Mouse (Mus musculus): ENCODE measurements at regions not wholly inside any gene's neighbourhood (a gene's known extent, or its start where the extent isn't known, plus 50 kb on each side); places are given as distances from the start of the nearest gene placed in this dataset.

DNA sequence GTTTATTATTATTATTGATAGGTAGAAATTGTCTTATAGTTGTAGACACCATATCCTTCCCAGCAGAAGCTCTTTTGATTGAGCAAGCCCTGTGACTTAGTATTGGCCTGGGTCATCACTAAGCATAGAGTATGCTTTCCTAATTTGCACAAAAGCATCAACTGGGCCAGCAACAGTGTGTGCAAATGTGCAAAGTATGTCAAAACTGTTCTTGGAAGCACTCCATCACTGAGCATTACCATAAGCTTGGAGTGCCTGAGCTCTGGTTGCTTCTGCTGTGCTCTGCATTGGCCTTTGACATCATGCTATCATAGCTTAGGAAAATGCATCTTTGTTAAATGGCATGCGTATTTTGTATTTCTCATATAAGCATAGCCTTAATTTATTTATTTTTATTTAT is 220.7 kb upstream of the Pou3f3 start:
- DNase-seq = no peak

DNA sequence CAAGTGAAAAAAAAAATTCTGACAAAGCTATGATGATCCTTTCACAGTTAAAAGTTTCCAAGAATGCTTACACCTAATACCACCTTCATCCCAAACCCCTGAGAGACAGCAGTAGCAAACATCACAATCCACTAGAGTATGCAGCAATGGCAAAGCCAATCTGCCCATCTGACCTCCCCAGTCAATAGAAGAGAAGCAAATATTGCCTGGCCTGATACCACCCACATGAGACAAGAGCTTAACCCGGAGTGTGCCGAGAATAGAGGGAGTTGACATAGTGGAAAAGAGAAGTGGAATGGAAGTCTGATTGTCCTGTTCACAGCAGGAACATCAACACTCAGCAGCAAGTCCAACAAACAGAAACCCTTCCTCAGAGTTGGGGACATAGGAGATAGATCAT is 219.9 kb upstream of the Pou3f3 start:
- DNase-seq = no peak

DNA sequence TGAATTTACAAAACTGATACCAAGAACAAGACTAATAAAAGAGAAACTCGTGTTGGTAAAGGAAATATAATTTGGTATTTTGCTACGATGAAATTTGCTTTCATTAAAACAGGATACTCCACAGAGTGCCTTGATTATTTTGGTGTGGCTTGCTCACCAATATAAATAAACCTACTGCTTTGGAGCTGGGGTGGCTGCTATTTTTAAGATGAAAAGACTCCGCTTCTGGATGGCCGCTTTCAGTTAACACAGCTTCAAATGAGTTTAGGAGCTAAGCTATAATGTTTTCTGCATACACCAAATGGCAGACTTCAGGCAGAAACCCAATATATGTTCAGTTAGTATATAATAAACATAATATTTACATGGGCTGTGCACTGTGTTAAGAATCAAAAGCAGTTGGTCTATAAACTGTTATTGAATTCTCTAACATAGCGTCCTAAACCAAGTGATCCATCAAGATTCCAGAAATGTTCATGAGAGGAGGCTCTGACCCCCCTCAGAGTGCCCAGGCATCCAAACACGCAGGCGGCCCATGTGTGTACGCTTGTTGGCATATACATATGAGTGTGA is 215.1 kb upstream of the Pou3f3 start:
- no peak for DNase-seq

DNA sequence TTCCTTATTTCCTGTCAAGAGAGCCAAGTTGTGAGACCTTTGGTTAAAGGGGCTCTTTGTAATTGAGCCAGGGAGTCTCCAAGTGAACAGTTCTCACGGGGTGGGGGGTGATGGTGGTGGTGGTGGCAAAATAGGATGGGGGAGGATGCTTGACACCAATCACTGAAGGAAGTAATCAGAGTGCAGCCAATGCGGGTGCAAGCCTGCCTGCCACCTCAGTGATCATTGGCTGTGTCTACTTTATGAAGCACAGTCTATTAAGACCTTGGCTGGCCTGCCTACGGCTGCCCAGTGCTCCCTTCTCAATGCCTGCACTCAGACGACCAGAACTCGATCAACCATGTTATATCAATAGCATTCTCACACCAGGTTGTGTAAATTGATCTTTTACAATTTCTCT is 206.0 kb upstream of the Pou3f3 start:
- DNase-seq = no peak

DNA sequence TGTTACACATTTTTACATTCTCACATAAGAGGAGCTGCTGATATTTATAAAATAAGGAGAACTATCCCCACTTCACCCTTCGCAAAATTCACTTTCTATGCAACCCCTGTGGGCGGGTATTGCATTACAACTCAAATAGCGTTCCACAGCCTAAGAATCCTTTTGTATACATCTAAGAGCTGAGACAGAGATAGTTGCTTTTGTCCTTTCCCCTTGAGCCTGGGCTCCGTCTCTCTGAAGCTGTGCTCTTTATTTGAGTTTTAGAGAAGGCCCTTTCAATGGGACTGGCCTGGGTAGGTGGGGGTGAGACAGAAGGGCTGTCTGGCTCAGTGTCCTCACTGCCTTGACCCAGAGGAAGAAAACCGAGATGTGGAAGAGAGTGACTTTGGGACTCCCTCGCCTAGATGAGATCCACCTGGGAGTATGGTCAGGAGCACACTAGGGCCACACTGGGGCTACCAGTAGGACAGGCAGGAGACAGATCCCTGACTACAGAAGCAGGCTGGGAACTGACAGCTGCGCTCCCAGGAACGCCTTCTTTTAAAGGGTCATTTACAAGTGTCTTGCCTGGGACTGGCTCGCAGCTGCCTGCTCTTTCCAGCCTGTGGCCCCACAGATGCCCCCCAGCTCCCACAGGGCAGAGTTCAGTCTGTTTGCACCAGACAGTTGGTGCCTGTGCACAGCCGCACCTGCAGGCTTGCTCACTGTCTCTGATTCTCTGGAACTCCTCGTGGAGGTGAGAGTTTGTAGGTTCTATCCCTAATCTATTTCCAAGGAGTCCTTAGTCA is 204.5 kb upstream of the Pou3f3 start:
- DNase-seq = peak; percentile 64

DNA sequence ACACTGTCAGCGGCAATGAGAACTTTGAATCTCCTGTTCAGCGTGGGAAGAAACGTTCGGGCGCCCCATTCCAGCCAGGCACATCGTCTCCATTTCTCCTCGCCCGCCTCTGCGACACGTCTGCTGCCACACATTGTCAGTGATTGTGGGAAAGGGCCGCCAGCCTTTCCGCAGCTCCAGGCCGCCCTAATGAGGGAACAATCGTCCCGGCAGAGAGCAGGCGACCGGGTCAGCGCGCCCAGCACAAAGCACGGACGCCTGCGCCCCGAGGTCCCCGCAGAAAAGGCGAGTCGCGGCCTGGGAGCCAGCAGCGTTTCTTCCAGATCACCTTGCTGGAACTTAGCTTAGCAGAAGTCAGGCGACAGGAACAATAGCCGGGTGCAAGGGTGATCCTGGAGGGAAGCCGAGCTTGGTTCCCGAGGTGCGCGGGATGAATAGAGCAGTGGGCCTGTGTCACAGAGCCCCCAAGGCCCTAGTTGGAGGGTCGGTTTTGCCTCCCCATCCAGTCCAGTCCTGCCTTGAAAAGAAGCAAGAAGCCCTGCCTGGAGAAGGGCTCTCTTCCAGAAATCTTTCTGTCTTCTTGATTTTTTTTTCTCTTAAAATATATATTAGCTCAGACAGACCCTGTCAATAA is 203.8 kb upstream of the Pou3f3 start:
- DNase-seq = peak; percentile 79

DNA sequence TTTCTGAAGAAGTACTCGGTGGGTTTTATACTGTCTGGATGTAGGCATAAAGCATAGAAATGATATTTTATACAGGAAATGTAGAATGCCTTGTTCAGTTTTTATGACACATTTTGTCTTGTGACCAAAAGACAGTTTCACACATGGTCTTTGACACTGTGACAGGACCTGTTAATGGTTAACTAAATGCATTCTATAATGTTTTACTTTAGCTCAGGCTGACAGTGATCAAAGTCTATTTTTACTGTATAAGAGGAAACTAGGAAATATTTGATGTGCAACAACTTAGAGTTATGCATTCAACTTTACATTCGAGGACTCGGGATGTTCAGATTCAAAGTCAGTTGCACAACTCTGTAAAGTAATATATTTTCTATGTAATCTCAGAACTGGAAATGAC is 199.5 kb upstream of the Pou3f3 start:
- DNase-seq = no peak

DNA sequence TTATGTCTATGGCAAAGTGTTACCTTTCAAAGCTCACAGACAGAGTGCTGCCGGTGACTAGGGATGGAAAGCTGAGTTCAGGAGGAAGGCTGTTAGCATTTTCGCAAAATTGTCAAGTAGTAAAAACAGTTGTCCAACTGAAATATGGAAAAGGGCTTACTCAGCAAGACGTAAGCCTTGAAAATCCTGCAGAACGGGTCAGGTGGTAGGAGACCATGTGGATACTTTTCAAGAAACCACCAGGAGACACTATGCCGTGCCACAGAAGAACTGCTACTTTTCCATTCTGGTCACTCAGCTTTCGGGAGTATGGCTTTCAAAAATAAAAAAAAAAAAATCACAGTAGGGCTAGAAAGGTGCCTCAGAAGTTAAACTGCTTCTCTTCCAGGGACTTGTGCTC is 199.1 kb upstream of the Pou3f3 start:
- DNase-seq = no peak

DNA sequence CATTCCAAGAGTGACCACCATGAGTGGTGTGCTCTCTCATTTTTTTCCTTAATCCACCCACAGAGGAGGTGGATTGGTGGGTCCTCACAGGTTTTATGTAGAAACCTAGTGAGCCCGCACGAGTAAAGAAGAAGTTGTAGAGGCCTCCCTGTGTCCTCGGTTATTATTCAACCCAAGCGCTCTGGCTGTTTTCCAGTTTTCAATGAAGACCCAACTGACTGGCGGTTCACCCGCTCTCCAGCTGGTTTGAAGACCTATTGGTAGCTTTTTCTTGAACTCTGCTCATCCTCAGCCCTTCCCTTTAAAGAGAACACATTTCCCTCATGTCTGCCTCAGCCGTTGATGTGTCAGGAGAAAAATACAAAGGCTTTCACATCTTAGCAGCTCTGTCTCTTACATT is 196.7 kb upstream of the Pou3f3 start:
- no peak for DNase-seq

DNA sequence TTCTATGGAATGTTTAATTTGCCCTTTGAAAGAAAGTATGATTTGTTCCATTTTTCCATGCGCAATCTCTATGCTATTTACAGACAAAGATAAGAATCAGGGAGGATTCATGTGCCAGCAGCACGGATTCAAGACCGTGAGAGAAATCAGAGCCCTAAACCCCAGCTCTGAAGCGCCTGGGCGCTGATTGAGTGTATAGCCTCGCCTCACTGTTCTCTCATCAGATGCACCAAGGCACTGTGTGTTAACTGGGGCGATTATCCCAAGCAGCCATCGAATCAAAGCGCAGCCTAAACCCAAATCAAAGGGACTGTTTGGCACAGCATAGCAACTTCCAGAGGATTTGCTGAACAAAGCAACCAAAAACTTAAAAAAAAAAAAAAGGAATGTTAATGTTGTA is 191.1 kb upstream of the Pou3f3 start:
- peak; percentile 30 for DNase-seq

DNA sequence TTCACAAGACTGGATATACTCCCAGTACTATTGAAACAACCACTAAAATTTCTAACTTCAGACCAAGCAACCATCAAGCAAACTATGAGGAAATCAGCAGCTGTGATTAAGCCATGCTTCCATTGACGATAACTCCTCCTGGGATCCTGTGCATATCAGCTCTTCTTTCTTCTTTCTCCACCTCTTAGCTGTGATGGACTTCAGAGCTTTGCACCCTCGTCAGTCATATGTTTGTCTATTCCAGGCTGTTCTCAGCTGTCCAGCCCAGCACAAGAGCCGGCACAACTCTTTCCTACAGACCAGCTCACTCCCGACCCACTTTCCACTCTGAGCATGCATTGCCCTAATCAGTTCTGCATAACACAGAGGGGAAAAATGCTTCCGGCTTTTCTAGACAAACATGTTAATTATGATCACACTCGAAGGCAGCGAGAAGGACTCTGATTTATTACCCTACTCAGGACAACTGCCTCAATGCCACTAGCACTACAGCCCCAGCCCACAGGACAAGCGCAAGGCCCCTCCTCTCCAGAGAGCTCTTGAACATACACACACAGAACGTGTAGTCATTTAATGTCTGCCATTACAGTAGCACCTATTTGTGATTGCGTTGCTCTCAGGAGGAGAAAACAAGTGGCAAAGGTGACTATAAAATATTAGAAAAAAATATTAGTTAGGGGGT is 190.4 kb upstream of the Pou3f3 start:
- DNase-seq = peak; percentile 54

DNA sequence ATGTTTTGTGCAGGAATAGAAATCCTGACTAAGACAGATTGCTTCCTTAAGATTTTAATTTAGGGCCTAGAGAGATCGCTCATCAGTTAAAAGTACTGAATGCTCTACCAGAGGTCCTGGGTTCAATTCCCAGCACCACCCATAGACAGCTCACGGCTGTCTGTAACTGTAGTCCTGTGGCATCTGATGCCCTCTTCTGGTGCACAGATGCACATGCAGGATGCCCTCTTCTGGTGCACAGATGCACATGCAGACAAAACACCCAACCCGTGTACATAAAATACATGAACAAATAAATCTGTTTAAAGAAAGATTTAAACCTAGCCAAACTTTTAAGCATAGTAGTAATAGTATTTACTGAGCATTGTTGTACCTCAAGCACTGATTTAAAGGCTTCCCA is 181.2 kb upstream of the Pou3f3 start:
- DNase-seq = no peak

DNA sequence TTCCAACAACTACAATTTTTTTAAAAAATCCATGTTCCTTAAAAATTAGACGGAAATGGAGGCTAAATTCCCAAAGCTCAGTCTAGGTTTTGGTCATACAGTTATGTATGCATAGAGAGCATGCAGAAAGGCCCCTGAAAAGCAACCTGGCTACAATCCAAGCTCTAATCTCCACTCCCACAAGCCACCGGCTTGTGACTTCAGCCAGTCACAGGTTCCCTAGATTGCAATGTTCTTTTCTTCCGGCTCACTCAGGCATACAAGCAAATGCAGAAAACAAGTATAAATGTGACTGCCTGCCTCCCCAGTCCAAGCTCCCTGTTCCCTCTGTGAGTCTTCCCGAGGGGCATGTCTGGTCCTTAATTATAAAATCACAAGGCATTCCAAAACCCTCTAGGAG is 171.2 kb upstream of the Pou3f3 start:
- no peak for DNase-seq

DNA sequence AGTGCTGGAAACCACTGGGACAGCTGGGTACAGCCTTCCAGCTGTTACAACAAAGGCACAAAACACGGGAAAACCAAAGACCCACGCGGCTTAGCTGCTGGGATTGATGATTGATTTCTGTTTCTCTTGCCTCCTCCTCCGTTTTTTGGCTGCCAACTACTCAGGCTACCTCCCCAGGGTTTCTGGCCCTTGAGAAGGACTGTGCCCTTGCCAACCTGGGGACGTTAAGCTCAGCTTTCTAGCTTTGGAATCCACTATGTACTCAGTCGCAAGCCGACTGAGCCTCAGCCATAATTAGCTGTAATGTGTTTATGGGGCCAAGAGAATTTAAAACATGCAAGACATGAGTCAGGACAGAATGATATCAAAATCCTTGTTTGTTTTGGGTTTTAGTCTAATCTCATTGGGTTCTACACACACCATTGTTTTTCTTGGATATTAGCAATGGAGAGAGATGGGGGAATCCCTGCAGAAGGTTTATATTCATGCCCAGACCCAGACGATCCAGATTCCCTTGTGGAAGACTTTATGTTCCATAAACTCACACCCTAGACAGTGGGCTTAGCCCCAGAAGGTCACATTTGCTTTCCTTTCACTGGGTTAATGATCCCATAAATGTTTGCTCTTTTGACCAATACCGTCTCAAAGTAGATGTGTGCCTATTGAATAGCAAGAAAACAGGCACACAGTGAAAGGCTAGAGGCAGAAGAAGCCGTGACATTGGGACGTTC is 167.7 kb upstream of the Pou3f3 start:
- DNase-seq = no peak

DNA sequence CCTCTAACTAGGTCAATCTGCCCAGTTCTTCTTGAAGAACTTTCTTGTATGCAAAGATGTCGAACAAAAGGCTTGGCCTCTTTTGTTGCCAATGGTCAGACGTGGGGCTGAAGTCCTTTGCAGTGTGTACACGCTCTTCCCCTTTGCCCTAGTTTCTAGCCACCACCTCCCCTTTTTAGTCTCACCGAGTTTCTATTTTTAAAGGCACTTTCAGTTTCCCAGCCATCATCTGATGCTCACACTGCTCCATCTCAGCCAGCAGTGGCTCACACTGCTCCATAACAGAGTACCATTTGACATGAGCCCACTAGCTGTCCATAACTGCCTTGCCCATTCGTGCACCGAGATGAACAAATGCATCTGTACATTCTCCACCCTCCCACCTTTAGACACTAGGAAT is 162.7 kb upstream of the Pou3f3 start:
- DNase-seq = no peak

DNA sequence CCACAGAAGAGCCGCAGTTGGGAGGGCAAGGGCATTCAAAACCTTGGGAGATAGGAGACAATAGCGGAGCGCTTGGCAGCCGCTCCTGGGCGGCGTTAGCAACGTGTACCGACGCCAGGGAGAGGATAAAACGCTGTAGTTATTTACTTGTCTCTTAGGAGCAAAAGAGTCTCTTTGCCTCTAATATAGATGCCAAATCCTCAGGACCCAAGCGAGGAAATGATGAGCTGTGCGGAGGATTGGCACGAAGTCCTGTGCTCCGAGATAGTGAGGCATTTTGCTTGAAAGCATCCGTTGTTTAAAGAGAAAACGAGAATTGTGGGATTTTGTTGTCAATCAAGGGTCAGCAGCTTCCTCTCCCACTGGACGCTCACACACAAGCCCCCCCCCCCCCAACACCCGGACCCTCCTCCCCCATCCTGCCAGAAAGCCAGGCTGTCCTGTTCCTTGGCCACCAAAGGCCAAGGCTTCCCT is 156.5 kb upstream of the Pou3f3 start:
- DNase-seq = peak; percentile 50

DNA sequence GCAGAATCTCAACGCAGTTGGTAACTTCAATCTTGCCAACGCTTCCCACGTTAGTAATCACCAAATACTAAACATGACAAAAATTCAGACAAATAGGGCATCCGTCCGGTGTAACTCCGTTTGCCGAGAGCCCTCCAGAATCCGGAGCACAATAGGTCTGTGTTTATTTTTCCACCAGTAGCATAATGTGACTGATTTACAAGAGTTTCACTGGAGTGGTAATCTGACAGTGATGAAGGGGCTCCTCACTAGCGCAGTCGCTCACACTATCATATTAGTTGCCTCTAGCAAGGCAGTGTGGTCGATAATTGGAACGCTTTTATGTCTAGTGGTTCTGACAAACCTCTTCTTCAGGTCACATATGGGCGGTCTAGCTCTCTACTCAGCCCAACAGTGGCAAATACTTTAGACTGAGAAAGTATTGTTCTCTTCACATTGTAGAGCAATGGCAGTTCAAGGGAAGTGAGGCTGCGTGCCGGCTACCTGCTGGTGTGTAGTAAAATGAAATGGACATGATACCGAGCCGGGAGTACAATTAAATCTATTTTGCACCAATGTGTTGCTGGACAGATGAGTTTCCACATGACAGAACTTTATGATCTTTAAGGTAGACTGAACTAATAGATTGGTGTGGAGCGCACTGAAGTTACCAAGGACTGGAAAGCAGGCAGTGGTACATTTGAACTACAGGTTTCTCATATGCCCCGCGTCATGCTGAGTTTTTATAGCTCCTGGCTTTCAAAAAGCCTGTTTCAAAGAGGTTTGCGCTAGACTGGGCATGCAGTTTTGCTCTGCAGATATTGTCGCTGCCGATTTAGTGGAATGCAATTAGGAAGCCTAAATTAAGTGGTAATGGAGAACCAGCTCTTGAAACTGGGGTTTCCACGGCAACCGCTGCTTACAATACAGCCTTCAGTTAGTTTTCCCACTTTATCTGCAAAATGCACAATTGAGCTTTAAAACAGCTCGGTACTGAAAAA is 155.7 kb upstream of the Pou3f3 start:
- peak; percentile 75 for DNase-seq

DNA sequence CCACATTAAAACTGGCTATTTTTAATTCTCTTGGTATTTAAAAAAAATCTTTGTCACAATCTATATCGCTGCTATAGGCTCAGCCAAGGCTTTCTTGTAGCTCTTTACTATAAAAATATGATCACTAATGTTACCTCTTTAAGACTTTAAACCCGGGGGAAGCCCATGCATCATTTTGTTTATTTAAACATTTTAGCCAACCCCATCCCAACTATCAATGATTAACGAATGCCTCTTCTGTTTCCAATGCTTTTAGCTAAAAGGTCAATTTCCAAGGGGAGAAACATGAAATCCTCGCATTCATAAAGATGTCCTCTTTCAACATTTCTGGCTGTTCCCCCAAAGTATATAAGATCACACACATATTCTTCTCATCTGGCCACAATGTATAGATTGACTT is 153.6 kb upstream of the Pou3f3 start:
- DNase-seq = no peak

DNA sequence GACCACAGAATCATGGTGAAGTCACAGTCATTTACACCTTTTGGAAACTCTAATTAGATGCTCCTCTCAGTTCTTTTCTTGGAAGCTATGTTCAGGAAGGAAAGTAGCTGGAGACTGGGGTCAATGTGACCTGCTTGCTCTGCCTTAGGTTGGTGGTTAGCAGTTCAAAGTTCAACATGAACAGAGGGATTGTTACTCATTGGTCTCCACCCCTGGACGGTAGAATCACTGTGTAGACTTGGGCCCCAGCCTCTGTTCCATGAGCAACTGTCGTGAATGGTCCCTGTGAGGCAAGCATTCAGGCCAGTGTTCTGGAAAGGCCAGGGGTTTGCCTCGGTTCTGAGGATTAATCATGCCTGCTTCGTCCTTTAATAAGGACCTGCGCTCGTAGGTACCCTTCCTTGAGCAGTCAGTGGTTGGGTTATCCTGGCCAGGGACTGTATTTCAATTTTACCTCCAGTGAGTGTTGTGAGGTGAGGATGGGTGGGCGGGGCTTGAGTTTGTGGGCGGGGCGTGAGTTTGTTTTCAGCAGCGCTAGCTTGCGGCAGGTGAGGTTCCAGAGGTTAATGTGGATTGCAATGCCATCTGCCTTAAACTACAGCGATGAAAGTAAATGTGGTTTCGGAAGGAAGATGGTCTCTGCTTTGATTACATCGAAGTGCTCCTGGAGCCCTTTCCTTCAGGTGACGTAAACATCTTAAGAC is 152.6 kb upstream of the Pou3f3 start:
- DNase-seq = peak; percentile 1

DNA sequence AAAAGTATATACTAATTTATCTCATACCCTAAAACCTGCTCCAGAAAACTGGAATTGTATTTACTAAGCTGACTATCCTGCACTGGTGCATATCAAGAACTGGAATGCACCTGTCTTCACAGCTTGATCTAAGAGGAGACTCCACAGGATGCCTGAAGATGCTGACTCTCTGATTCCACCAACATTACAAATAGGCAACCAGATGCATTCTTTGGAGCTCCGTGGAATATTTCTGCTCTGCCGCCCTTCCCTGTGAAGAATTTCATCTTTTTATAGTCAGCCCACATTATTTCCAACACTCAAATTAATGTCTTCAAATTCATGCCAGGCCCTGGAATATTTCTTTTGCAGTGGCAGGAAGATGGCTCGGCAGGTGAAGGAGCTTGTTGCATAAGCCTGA is 148.7 kb upstream of the Pou3f3 start:
- no peak for DNase-seq

DNA sequence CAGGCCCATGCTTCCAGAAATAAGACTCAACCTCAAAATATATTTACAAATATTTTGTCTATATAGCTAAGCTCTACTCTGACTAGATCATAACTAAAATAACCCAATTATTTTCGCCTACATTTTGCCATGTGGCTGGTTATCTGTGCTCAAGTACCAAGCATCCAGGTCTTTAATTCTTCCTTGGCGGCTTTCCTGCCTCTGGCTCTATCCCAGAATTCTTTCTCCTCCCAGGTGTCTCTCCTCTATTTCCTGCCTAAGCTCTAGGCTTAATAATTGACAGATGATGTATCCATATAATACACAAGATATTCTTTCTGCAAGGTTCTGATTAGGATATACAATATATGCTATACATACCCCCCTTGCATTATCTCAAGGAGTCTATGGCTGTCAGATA is 138.3 kb upstream of the Pou3f3 start:
- DNase-seq = no peak
